Mouse (Mus musculus): ENCODE measurements around the gene BC035947.
"Not testable (repeated sequence)": the region's sequence is repeated elsewhere in the genome, so short reads cannot be mapped to it uniquely, and the experiment has no call there.

Gene BC035947

GRCm38 (mm10) chr1:78511621-78512160, at the start of gene BC035947:
Gene BC035947, minus strand, starts transcription at chr1:78512158.
- peak; percentile 27 to 57 for DNase-seq

- no peak for DNase-seq
Measured at GRCm38 (mm10) chr1:78554012-78554666, 42.2 kb upstream of the BC035947 start.

- DNase-seq, result no peak
Measured at GRCm38 (mm10) chr1:78548961-78549360, 37.0 kb upstream of the BC035947 start.

DNA sequence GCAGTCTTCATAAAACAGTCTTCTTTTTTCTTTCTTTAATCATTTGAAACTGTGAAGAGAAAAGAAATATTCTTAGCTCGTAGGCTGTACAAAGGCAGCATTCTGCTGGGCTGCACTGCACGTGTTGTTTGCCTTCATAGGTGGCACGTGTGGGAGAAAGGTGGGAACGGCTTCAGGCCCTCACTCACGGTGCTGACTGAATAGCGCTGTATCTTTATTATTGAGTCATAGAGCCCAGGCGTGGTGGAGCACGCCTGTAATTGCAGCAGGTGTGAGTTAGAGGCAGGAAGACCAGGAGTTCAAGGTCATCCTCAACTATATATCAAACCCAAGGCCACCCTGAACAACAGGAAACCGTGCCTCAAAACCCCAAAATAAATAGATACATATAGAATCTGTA, 34.3 kb upstream of the BC035947 start:
- DNase-seq, result no peak

DNA sequence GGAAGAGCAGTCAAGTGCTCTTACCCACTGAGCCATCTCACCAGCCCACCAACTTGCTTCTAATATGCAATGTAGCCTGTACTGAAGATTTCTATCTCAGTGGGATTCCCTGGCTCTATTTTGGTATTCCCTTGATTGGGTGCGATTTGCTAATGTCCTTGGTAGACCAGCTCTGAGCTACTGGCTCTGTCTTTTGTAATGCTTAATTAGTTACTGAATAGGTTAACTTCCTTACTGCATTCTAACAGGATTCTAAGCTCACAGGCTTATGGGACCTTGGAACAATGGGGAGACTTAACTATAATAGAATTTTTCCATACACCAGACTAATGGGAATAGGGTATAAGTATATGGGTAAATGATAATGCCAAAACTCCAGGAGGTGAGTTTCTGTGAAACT, 31.7 kb upstream of the BC035947 start:
- not testable (repeated sequence) for DNase-seq

DNA sequence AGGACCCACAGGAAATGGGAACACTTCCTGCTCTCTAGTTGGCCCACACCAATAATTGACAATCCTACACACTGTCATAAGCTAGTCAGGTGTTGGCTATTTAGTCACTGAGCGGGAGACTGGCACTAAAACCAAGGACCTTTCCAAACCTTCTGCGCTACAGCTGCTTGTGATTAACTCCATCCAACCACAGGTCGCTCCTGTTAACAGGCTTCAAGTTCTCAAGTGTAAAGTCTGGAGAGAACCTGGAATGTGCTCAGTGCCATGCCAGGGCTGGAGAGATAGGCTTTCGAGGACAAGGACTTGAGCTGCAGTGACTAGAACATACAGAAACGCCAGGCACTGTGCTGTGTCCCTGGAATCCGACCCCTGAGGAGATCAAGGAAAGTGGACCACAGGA, 27.2 kb upstream of the BC035947 start:
- no peak for DNase-seq

DNA sequence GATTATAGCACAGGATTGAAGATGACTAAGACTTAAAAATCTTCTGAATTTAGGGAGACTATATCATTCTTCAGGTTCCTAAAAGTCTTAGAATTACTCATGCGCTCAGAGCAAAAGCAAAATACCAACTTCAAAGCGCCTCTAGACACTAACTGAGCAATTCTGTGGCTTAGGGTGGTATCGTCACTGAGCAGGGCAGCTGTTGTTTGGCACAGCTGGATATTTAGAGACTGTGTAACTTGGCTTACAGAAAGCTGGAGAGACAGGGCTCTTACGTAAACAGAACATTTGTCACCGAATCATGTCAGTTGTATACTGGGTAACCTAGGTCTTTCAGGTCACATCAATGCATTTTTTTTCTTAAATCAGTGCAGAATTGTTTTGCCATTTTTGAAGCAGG, 26.4 kb upstream of the BC035947 start:
- DNase-seq, result no peak

DNA sequence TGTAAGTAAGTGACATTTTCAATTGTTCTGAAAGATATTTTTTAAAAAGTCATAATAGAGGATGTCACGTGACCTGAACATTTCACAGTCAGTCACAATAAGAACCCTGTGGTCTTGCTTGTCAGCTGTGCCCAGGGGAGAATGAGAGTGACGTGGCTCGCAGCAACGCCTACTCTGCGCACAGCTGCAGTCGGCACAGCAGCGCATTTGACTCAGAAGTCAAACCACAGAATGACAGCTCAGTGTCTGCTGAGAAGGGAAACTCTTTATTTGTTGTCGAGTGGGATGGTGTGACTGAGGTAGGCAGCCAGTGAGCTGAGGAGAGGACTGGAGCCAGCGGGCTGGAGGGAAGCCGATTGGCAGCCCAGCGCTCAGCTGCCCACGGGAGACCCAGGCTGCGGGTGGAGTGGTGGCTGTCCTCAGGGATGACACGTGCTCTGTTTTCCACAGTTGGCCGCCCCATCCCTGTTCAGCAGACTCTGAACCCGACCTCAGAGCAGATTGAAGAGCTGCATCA, 25.6 kb upstream of the BC035947 start:
- DNase-seq, result peak; percentile 74 to 76

DNA sequence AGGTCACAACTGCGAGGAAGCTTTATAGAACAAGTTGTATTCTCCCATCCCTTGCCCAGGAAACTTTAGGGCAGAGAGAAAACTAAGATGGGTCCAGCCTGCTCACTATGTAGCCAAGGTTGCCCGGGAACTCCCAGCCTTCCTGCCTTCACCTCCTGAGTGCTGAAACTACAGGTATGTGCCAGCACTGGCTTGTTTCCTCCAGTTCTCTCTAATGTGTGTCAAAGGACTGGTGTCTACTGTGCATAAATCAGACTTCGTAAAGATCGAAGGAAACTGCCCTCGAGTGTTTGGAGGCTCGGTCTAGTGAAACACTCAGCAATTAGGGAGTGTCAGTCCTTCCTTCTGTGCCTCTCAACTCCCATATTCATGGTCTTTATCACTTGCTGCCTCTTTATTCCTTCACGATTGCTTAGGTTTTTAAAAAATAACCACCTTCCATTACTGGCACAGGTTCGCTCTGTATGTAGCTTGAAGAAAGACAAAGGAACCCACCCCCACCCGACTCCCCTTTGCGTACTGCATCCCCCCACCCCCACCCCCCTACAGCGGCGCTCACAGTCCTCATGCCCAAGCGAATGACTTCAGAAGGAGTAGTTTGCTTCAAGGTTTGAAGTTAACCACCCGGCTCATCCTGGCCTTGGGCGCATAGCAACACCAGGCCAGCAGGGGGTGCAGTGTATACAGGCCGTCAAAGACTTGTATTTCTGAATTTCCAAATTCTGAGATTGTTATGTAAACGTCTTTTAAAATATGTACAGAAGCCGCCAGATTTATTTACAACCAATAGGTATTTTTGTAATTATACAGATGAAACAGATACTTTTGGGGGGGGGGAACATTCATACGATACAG, 24.6 kb upstream of the BC035947 start:
- DNase-seq, result peak; percentile 87 to 90

DNA sequence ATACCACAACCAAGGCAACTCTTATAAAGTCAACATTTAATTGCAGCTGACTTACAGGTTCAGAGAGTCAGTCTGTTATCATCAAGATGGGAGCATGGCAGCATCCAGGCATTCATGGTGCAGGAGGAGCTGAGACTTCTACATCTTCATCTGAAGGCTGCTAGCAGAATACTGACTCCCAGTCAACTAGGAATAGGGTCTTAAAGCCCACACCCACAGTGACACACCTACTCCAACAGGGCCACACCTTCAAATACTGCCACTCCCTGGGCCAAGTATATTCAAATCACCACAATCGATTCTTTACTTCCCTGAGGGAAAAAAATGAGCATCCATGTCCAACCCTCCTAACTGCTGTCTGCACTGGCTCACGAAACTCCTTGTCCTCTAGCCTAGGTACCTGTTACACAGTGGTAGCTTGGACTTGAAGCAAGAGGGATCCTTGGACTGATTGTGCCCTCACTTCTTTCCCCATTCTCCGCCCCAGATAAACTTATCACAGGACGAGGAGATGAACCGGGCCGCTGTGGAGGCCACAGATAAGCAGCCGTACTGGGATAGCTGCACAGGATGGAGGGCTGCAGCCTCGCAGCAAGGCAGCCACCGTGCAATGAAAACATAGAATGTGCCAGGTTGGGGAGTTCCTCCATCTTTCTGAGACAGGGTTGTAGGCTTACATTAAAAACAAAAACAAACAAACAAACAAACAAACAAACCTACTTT, 22.6 kb upstream of the BC035947 start:
- DNase-seq, result no peak

- no peak for DNase-seq
Measured at GRCm38 (mm10) chr1:78532184-78532800, 20.3 kb upstream of the BC035947 start.

GRCm38 (mm10) chr1:78530500-78531215, 18.7 kb upstream of the BC035947 start:
- DNase-seq, result no peak

- no peak for DNase-seq
Measured at GRCm38 (mm10) chr1:78529011-78529410, 17.1 kb upstream of the BC035947 start.

DNA sequence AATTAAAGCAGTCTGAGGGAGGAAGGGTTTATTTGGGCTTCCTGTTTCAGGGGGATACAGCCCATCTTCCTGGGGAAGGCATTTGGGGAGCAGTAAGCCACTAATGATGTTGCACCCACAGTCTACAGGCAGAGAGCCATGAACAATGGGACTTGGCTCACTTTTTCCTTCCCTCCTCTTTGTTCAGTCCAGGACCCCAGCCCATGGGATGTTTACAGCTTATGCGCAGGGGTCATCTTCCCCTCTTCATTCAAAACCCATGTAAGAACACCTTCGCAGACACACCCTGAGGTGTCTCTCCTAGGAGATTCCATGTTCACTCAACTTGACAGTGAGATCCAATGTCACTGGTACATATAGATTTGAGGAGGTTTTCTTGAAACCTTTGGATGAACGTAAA, 16.4 kb upstream of the BC035947 start:
- no peak for DNase-seq

GRCm38 (mm10) chr1:78525189-78525886, 13.4 kb upstream of the BC035947 start:
- peak; percentile 72 to 84 for DNase-seq

DNA sequence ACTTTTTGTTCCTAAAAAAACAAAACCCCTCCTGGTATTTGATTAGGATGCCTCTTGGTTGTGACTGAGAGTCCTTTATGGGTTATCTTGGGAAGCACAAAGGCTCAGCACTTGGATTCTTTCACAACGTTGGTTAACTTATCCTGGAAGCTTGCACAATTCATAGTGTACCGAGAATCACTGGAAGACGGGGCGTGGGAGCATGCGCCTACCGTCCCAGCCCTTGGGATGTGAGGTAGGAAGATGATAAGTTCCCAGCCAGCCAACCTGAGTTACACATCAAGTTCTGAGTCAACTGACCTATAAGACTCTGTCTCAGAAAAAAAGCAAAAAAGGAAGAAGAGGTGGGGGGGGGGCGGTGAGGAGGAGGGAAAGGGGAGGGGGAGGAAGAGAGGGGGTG, 6.9 kb upstream of the BC035947 start:
- no peak for DNase-seq

DNA sequence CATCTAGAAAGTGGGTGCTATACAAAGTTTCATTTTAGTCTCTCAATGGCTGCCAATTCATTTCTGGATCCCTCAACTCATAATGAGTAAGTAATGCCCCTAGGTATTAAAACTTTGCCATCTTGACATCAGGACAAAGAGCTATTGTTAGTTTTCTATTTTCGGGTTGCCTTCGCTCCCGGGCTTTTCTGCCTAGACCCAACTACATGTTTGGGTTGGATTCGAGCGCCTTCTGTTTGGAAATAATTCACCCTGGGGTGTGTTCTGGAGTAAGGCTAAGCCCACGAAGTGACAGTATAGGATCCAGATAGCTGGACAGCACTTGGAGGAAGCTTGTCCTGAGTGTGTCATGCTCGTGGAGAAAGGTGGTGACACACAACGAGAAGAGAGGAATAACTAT, 798 bp upstream of the BC035947 start:
- DNase-seq, result no peak

- no peak for DNase-seq
Measured at GRCm38 (mm10) chr1:78510862-78511261, 1.1 kb downstream of the BC035947 start, which contains the start of gene Mogat1. Gene Mogat1, plus strand, starts transcription at chr1:78510991.

DNA sequence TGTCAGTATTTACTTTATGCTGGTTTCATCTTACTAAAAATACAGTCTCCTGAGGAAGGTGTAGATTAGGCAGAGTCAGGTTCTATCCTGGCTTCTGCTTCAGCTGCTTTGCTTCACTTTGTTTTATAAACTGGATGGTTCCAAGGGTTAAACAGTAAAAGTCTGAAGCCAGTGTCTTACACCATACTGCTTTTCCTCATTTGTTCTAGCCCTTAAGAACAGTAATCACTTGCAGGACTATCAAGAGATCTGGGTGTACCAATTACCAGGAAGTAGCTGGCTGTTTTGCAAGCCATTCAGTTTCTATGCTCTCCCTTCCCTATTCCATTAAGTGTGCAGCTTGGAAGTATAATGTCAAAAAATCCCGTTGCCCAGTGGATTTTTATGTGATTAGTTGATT, 4.8 kb downstream of the BC035947 start:
- DNase-seq, result no peak

DNA sequence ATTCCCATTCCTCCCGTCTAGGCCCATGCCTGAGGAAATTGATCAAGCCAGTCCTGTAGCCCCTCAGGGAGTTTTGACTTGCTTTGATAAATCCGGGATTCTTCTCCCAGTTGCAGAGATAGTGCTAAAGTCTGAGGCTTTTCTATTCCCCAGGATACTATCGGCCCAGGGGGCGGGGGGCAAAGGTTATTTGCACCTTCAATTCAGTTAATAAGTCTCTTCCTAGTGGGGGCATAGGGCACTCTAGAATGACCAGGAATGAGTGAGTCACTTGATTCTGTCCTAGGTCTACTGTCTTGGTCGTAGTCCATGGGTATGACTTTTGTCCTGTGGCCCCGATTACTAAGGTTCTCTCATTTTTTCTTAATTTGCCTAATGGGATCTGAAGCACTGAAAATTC, 9.4 kb downstream of the BC035947 start:
- DNase-seq, result no peak

DNA sequence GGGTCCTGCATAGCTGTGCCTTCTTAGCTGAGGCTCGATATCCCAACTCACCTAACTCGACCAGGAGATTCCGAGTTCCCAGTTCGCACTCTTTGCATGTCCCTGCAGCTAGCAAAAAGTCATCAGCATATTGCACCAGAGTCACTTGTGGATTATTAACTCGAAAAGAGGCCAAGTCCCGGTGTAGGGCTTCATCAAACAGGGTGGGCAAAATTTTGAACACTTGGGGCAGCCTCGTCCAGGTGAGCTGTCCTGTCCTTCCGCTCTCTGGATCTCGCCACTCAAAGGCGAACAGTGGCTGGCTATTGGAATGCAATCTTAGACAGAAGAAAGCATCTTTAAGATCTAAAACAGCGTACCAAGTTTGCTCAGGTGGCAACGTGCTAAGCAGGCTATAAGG, 10.1 kb downstream of the BC035947 start:
- not testable (repeated sequence) for DNase-seq

Data from cerebellum, postnatal 14 days (tissue).